Mouse (Mus musculus) MEL (cell line): ENCODE results near the gene Gm44965.

Experiments
- CTCF ChIP-seq, 3 experiments: IDR thresholded peaks in 2 of 3; conservative IDR thresholded peaks in 1 of 3; 2 replicates each; pipeline ENCODE4 v1.5.1; 2011 to 2012; ENCODE audit warnings: low read length in 3 of 3, low read depth in 2 of 3, mild to moderate bottlenecking in 2 of 3, improper control_type of control experiment in 1 of 3, inconsistent platforms in 1 of 3, mixed read lengths in 1 of 3, moderate library complexity in 1 of 3; ENCODE audit not compliant: control insufficient read depth in 1 of 3, insufficient read depth in 1 of 3, poor library complexity in 1 of 3, severe bottlenecking in 1 of 3
- ELF1 ChIP-seq: IDR thresholded peaks from 2 replicates; pipeline ENCODE4 v1.6.1; 2014; ENCODE audit warnings: low read depth, mild to moderate bottlenecking, inconsistent platforms, low read length, improper control_type of control experiment, moderate library complexity
- GATA1 ChIP-seq: IDR thresholded peaks from 2 replicates; pipeline ENCODE4 v1.6.1; 2011; ENCODE audit warnings: low read depth, low read length, improper control_type of control experiment
- MAX ChIP-seq: IDR thresholded peaks from 2 replicates; pipeline ENCODE4 v1.6.1; 2011; ENCODE audit warnings: low read length, improper control_type of control experiment
- MAZ ChIP-seq: IDR thresholded peaks from 2 replicates; pipeline ENCODE4 v1.6.1; 2012; ENCODE audit warnings: low read depth, mild to moderate bottlenecking, inconsistent platforms, low read length, improper control_type of control experiment
- MEF2A ChIP-seq: IDR thresholded peaks from 2 replicates; pipeline ENCODE4 v1.6.1; 2014; ENCODE audit warnings: low read depth, mild to moderate bottlenecking, inconsistent platforms, low read length, improper control_type of control experiment; ENCODE audit not compliant: poor library complexity, insufficient replicate concordance, severe bottlenecking; ENCODE audit errors: extremely low read depth
- POLR2A ChIP-seq, 2 experiments: IDR thresholded peaks; 2 replicates each; pipeline ENCODE4 v1.6.1; 2011 to 2012; ENCODE audit warnings: low read length in 2 of 2, mild to moderate bottlenecking in 2 of 2, control low read depth in 1 of 2, improper control_type of control experiment in 1 of 2, low read depth in 1 of 2, moderate library complexity in 1 of 2; ENCODE audit not compliant: control insufficient read depth in 1 of 2, insufficient read depth in 1 of 2, poor library complexity in 1 of 2
- RAD21 ChIP-seq: IDR thresholded peaks from 2 replicates; pipeline ENCODE4 v1.6.1; 2011; ENCODE audit warnings: mild to moderate bottlenecking, low read depth, low read length, improper control_type of control experiment
- SIN3A ChIP-seq: IDR thresholded peaks from 2 replicates; pipeline ENCODE4 v1.6.1; 2012; ENCODE audit warnings: low read length, improper control_type of control experiment, inconsistent platforms
- TAL1 ChIP-seq: IDR thresholded peaks from 2 replicates; pipeline ENCODE4 v1.6.1; 2012; ENCODE audit warnings: mild to moderate bottlenecking, inconsistent platforms, low read length, moderate library complexity, mixed read lengths
- USF1 ChIP-seq: IDR thresholded peaks from 2 replicates; pipeline ENCODE4 v1.6.1; 2014; ENCODE audit warnings: low read depth, mild to moderate bottlenecking, inconsistent platforms, low read length, improper control_type of control experiment, moderate library complexity
- ZKSCAN1 ChIP-seq: IDR thresholded peaks from 2 replicates; pipeline ENCODE4 v1.6.1; 2012; ENCODE audit warnings: low read depth, mild to moderate bottlenecking, inconsistent platforms, low read length, improper control_type of control experiment, moderate library complexity

GRCm38 (mm10) chr6:48638553-48638952 lies 44.8 kb downstream of the Gm44965 start:
- TF ChIP-seq ZKSCAN1, result no peak
- TF ChIP-seq CTCF (IDR thresholded peaks at IDR 0.05 in 2 of 3, conservative IDR thresholded peaks at IDR 0.05 in 1 of 3; ENCODE audit: control insufficient read depth in 1 of 3, insufficient read depth in 1 of 3, low read depth in 2 of 3, low read length in 3 of 3, poor library complexity in 1 of 3, severe bottlenecking in 1 of 3), result no peak
- no peak for TF ChIP-seq SIN3A
- no peak for TF ChIP-seq RAD21
- TF ChIP-seq TAL1, result no peak
- no peak for TF ChIP-seq MEF2A
- TF ChIP-seq POLR2A (IDR thresholded peaks at IDR 0.05; ENCODE audit: control insufficient read depth in 1 of 2, insufficient read depth in 1 of 2, low read depth in 1 of 2, low read length in 2 of 2, poor library complexity in 1 of 2), result no peak
- no peak for TF ChIP-seq MAX
- no peak for TF ChIP-seq USF1
- TF ChIP-seq GATA1, result no peak
- TF ChIP-seq ELF1, result no peak
- TF ChIP-seq MAZ, result no peak
